Mouse (Mus musculus): Measurements from ENCODE around the gene Acvr1b.

Acvr1b gene

DNA sequence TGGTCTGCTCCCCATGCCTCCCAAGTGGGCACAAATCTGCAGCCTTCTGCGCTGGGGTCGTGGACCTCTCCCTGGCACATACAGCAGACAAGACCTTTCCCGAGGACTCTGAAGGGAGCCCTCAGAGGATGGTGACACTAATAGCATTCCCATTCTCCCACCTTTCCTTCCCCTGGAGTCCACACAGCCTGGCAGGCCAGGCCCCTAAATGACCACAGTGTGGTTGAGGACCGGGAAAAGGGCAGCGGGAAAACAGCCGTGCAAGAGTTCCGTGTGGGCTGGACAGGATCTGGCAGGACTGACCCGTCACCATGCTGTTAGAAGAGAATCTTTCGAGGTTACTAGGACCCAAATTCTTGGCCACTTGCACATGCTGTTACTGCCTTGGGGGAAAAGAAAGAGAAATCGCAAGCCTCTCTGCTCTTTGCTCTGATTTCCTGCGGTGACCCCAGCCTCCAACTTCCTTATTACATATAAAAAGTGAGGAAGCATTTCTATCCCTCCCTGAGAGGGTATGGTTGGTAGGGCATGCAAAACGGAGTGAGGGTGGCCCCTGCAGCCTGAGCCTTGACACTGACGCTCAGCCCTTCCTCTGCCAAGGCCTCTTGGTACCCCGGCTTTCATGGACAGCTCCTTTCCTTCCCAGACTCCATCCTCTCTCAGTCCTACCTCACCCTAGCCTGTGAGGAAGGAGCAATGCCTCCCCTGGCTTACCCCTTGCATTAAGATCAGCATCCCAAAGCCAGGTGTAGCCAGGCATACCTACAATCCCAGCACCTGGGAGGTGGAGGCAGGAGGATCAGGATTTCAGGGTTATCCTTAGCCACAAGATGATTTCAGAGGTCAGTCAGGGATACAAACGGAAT lies 27.5 kb upstream of the Acvr1b start:
- DNase-seq (ENCODE audit: low read depth, low spot score), result no peak

DNA sequence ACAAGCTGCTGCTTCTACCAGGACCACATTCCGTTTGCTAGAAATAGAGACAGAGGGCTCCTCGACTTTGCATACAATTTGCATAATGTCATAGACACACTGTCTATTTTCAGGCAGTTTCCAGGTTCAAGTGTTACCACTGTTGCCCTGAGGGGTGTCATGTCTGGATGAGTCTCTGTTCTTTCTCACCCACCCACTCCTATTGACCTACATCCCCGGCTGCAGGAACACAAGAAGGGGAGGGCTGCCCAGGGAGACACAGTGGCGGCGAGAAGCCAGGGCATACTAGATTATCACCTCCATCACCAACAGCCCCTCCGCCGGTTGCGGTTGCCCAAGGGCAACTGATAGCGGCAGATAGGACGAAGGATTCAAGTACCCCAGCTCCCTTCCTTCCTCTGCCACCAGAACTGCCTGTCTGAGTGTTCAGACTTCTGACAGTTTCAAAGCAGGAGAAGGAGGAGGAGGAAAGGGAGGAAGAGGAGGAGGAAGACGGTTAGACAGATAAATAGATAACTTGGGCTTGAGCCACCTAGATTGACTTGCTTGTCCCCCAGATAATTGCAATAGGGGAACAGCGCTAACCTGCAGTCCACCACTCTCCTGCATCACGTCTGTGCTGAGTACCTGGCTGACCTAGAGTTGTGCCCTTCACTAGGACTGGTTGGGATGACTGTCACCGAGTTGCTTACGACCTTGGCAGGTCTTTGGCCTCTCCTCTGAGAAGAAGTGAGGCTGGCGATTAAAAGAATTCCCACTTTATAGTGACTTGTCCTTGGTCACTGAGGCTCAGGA lies 26.6 kb upstream of the Acvr1b start:
- DNase-seq (ENCODE audit: low read depth, low spot score), result no peak

DNA sequence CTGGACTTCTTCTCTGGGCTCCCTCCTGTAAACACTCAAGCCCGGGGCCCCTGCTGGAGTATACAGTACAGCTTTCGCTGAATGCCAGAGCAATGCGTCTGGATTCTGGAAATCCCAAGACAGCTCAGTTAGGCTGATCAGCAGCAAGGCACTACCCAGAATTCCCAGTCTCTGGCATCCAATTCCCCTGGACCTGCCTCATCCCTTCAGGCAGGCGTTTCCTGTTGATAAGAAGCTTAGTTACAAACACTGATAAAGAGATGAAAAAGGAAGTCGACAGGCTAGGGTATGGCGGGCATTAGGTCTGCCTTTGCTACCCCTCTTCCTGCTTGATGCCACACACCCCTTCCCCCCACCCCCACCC lies 26.0 kb upstream of the Acvr1b start:
- DNase-seq (ENCODE audit: low read depth, low spot score), result no peak

DNA sequence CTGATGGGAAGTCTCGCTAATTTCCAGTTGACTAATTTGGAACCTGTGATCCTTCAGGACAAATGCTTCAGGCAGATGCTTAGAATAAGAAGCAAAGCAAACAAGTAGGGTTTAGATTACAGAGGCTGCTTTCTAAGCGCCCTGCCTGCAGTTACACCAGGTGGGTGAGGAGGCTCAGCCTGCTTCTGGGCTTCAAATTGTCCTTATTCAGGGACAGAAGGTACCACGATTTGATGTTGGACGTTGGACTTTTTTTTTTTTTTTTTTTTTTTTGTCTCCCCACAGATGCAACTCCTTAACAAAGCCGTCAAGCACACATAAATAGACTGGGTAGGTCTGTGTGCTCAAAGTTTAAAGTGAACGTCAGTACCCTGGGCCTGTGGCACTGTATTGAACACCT lies 25.3 kb upstream of the Acvr1b start:
- DNase-seq (ENCODE audit: low read depth, low spot score), result no peak

DNA sequence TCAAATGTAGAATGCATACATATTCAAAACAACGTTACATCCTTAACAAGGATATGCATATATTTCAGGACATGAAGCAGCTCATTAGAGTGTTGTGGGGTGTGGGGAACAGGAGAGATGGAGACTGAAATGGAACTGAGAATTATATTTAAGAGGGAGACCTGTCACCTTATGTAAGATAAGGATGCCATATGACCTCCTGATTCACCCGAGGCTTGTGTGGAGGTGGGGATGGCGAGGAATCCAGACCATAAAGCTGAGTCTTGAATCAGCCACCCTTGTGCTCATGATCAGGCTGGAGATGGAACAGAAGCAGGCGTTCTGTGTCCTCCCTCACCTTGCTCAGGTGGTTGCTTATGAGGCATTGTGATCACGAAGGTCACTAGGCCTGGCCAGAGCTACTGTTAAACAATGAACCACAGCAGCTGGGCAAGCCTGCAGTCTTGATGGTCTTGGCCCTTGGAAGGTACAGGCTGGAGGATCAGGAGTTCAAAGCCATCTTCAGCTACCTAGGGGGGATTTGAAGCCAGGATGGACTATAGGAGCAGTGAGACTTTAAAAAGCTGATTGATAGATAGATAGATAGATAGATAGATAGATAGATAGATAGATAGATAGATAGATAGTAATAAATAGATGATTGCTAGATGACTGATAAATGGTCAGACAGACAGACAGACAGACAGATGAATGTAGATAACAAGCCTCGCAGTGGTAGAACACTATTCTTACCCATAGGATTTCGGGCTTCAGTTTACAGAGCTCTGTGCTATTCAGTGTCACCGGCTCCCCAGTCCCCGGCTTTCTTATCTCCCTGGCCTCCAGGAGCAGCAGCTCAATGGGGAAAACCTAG lies 22.2 kb upstream of the Acvr1b start:
- no peak for DNase-seq (ENCODE audit: low read depth, low spot score)

DNA sequence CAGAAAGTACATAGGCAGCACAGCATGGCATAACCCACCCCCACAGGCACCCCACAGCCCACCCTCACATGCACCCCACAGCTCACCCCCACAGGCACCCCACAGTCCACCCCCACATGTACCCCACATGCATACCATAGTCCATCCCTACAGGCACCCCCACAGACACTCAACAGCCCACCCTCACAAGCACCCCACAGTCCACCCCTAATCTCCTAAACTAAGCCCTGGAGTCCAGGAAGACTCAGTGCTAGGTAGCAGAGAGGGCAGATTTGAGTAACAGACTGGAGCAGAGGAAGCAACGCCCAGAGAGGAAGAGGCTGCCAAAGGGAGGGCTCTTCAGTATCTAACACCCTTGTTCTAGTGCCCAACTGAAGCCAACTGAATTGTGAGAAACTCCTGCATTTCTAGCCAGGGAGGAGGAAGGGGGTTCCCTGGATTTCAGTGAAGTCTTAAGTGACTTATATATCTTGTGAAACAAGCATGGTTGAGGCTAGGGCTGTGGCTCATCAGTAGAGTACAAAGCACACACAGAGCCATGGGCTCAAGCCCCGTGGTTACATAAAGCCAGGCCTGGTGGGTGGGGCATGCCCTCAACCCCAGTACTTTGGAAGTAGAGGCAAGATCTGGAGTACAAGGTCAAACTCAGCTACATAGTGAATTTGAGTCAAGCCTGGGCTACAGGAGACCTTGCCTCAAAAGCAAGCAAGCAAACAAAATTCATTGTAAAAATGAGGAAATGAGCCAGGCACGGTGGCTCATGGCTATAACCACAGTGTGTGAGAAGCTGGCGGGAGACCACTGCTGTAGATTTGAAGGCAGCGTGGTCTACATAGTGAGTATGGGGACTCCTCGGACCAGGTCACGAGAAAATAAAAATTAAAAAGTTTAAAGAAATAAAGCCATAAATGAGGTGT lies 18.9 kb upstream of the Acvr1b start:
- DNase-seq (ENCODE audit: low read depth, low spot score), result no peak

DNA sequence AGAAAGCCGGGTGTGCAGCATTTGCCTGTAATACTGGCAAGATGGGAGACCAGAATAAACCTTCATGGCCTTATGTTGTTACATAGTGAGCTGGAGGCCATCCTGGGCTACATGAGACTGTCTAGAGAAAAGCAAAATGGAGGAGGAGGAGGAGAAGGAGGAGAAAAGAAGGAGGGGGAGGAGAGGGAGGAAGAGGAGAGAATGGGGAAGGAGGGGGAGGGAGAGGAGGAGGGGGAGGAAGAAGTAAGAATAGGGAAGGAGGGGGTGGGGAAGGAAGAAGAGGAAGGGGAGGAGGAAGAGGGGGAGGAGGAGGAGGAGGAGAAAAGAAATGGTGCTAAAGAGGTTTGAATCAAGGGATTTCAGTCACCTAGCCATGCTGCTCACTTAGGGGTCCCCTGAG lies 13.7 kb upstream of the Acvr1b start:
- DNase-seq (ENCODE audit: low read depth, low spot score), result no peak

DNA sequence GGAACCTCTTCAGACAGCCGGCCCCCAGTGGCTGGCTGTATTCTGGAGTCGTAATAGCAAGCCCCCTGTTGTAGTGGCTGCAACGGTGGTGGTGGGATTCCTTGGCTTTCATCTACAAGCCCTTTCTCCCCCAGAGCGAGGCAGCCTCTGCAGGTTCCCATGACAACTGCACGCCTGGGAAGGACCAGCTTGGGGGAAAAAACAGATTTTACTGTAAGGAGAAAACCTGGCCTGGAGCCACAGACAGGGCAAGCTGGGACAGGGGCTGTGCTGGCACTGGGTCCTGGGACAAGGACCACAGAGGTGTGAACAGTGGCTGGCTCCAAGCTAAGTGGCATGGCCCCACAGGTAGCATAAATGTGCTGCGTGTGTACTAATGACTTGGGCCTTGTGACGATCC lies 13.3 kb upstream of the Acvr1b start:
- DNase-seq (ENCODE audit: low read depth, low spot score), result no peak

DNA sequence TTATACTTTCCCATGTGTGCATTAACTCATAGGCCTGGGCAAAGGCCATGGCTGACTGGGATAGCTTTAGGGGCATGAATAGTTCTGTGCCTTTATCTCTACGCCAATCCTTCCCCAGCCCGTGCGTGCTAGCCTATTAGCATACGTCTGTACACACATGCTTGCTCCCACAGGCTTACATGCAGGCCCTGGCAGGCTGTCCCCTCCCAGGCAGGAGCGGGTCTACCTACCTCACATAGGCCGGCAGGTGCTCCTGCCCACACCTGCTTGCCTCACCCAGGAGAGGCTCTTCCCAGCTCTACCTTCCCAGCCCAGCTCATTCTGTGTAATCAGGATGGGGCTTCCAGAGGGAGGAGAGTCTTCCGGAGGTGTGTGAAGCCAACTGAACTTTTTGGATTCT lies 12.3 kb upstream of the Acvr1b start:
- DNase-seq (ENCODE audit: low read depth, low spot score), result no peak

DNA sequence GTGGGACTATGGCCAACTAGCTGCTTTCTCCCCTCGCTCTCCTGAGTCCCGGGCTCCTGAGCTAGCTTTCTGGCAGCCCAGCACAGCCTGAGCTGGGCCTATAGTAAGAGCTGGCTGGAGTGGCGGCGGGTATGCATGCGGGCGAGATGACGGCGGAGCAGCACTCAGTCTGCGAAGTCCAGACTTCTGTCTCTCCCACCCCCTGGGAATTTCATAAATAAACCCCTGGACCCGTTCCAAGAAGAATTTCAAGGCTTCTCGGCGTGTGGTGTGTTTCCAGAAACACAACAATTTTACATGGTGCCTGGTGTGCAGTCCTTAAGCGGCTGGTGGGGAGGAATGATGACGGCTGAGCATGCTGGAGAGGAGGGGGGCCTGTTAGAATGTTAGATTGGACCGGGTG lies 10.8 kb upstream of the Acvr1b start:
- no peak for DNase-seq (ENCODE audit: low read depth, low spot score)

DNA sequence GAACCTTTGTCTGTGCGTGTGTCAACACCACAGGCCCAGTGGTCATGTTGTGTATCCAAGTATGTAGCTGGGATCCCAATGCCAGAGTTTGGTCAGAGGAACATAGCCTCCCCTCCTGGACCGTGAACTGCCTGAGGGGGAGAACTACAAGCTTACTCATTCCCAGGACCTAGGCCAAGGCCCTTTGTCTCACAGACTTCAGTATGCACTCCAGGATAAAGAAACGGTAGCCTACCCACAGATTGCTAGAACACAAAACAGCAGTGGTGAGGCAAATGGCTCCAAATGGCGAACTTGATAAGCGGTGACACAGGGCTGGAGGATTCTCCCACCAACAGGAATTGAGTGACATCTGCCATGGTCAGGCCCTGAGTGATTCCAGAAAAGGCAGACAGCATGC lies 10.0 kb upstream of the Acvr1b start:
- no peak for DNase-seq (ENCODE audit: low read depth, low spot score)

DNA sequence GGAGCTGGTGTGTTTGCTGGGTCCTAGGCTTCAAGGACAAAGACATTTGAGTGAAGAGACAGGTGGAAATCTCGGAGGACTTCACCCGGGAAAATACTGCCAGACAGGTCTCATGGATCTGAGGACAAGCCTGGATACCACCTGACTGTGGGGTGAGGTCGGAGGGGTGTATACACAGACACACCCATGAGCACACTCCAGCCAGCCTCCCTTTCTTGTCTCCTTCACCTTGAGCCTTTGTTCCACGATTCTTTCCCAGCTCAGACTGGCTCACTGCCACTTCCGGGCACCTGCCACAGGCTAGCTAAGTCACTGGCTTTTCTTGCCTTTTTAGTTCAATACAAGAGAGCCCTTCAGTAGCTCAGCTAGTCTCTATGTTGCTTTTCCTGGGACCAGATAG lies 9.6 kb upstream of the Acvr1b start:
- DNase-seq (ENCODE audit: low read depth, low spot score), result no peak

DNA sequence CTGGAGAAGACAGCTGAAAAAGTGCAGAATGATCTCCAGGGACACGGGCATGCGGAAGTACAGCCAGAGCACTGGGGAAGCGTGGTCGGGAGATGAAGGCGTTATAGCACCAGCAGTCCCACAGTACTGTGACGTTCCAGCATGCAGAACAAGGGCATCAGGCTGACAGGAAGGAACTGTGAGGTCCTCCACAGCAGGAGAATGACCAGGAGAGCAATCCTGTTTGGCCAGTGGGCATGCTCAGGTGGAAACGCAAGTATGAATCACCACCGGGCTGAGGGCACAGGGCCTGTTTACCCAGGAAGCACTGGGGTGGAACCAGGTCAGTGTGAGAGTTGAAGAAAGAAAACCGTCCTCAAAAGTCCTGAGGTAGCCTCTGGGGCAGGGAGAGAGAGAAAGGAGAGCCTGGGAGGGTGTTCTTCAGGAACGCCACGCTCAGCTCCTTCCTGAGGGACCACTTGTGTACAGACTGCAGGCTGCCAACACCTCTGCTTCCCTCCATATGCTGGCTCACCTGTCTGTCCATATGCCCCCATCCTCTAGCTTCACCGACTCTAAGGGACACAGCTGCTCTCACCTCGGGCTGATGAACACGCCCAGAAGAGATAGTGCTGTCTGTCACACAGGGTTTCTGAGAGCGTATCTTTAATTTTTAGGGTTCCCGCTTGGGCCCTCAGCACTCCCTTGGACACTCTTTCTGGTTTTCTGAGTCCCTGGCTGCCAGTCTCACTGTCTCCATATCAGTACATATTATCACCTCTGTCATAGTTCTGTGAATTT lies 8.0 kb upstream of the Acvr1b start:
- no peak for DNase-seq (ENCODE audit: low read depth, low spot score)

DNA sequence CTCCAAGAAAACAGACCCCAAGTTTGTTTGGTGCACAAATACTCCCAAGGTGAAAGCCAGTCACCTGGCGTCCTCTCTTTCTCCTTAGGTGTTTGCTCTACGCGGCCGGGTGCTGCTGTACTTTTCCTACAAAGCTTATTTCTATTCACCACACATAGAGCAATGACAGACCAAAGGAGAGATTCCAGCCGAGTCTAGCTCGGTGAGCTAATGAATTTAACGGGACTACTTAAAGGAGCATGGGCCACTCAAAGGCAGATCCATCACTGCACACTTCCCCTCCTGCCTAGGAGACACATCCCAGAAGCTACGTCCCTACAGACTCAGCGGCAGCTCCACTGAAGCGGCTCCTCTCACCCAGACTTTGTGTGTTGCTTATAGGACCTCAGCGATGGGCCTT lies 6.3 kb upstream of the Acvr1b start:
- no peak for DNase-seq (ENCODE audit: low read depth, low spot score)

DNA sequence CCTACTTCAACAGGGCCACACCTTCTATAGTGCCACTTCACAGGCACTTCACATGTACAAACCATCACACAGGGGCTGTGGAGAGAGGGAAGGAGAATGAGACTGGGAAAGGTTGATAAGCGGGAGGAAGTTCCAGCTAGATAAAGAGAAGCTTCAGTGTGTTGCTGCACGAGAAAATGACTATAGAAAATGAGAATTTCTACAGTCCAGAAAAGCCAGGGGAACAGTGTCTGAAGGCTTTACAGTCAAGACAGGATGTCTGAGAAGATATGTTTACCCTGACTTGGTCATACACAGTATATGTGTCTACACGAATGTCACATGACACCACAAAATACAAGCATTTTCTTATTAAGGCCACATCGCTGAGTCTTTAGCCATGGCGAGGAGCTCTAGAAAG lies 4.0 kb upstream of the Acvr1b start:
- no peak for DNase-seq (ENCODE audit: low read depth, low spot score)

DNA sequence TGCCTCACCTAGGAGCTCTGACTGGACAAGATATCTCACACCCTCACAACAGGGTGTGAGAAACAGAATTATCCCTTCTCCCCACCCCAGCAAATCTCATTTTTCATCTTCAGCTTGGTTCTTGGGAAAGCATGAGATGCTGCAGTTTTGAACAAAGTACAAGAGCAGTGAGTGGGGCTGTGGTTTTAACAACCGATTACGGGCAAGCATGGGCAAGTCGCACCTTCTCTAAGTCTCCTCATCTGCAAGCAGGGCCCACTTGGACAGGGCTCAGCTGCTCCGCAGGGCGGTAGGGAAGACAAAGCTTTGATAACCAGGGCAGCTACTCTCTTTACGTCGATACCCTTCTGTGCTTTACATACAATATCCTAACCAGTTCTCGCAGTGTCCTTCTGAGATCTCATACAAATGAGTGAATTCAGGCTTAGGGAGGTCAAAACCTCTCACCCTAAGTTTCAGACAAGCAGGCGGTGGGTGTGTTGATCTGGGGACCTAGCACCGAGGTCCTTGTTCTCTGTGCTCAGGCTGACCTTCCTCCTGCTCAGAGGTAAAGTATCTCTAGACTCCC lies 3.4 kb upstream of the Acvr1b start:
- no peak for DNase-seq (ENCODE audit: low read depth, low spot score)

DNA sequence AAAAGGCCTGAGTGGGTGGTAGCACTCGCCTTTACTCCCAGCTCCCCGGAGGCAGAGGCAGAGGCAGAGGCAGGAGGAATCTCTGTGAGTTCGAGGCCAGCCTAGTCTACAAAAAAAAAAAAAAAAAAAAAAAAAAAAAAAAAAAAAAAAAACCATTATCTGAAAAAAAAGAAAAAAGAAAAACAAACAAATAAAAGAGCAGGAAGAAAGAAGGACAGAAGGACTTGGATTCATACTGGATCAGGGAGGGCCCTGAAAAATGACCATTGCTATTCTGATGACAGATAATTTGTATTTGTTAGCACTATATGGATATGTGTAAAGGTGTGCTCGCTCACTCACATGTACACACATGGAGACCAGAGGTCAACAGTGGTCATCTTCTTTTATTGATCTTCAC lies 2.6 kb upstream of the Acvr1b start:
- no peak for DNase-seq (ENCODE audit: low read depth, low spot score)

DNA sequence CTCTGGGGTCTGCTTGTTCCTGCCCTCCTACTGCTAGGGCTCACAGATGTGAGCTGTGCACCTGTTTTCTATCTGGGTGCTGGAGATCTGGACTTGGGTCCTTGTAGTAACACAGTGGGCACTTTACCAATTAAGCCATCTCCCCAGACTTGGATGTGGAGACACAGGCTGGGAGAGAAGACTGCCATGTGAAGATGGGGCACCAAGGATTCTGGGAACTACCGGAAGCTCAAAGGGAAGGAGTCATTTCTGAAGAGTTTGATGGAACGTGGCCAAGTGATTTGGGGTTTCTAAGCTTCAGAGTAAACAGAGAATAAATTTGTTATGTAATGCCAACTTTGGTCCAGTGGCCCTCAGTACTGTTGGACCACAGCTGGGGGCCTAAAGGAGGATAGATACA lies 1.9 kb upstream of the Acvr1b start:
- DNase-seq (ENCODE audit: low read depth, low spot score), result no peak

DNA sequence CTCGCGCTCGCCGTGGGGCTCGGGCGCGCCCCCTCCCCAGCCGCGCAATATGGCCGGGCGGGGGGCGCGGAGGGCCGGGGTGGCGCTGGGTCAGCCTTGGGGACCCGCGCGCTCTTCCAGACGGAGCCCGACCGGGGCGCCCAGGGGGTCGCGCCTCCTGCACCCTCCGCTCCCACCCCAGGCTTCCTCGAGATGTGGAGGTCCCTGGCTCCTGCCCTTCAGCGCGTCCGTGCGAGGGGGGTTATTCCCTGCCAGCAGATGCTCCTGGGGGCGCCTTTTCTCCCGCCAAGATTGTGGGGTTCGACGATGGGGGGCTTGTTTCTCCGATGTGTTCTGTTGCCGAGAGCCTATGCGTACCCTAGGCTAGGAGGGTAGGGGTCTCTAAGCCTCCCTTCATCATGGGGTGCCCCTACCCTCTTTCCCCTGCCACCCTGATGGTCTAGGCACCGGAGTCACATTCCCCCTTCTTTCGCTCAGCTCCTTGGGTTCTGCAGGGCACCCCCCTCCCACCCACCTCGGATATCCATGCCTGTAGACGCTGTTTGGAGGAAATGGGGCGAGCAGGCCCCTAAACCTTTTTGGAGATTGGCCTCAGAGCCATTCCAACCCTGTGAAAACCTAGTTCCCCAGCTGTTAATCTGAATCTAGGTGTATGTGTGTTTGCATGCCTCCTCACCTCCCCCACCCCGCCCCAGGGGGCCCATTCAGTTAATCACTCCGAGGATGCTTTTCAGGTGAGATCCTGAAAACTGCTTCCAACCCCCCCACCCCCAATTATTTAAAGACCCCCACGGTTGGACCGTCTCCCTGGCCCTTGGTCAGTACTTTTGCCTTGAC lies 645 bp downstream of the Acvr1b start:
- DNase-seq (ENCODE audit: low read depth, low spot score), result no peak

Data from skeletal muscle tissue, adult 2 months (tissue).